Comparison of ENCODE assay signal across 18 mouse cellular contexts in the genomic region with DNA sequence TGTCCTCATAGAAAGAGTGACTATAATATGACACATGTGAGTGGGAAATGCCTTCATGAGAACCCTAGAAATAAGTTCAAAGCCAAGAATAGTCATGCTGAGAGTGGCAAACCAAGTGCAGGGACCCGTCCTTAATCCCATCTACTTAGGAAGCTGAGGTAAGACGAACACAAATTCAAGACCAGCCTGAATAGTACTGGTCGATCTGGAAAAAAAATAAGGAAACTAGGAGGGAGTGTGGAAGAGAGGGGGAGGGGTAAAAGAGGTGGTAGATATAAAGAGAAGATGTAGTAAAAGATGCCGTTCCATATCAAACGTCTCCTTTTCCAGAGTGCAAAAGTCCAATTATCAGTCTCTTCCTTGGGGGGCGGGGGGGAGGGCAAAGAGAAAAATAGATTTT.
"Had no signal": no experiment of that assay in that cellular context is flagged by ENCODE, and none has a peak within 500 bp of the region (broad histone marks: within the 10 kb centered on the region; RNA-seq: fewer than 3 reads in every experiment).

No protein-coding gene starts in this region.

- H3K36me3 ChIP-seq: heart, embryonic 10.5 days; heart, embryonic 12.5 days; intestine, embryonic 15.5 days; limb, embryonic 10.5 days; limb, embryonic 12.5 days; liver, embryonic 13.5 days; liver, embryonic 15.5 days had no signal

- H3K9ac ChIP-seq: heart, embryonic 12.5 days; hindbrain, embryonic 14.5 days; intestine, embryonic 15.5 days; limb, embryonic 12.5 days; liver, embryonic 13.5 days; liver, embryonic 15.5 days; liver, postnatal 0 days had no signal

- H3K4me1 ChIP-seq: heart, embryonic 10.5 days; heart, embryonic 12.5 days; intestine, embryonic 15.5 days; limb, embryonic 10.5 days; limb, embryonic 12.5 days; liver, embryonic 13.5 days; liver, embryonic 15.5 days had no signal

- H3K9me3 ChIP-seq: heart, embryonic 10.5 days; heart, embryonic 12.5 days; intestine, embryonic 15.5 days; limb, embryonic 10.5 days; limb, embryonic 12.5 days; liver, embryonic 13.5 days; liver, embryonic 15.5 days had no signal

- DNase-seq: gastrocnemius, adult 2 months; gastrocnemius, postnatal 10 days; gastrocnemius, postnatal 25 days; heart, postnatal 4 days; kidney, postnatal 4 days; liver; liver, postnatal 0 days had no signal

- ATAC-seq: intestine, embryonic 15.5 days had no signal

- H3K27ac ChIP-seq: gastrocnemius, adult 2 months; heart, embryonic 10.5 days; hindbrain, embryonic 14.5 days; intestine, embryonic 15.5 days; layer of hippocampus, adult 2 months; left cerebral cortex, adult 2 months; limb, embryonic 10.5 days; limb, embryonic 12.5 days; liver, embryonic 13.5 days; liver, embryonic 15.5 days had no signal

- H3K4me2 ChIP-seq: heart, embryonic 12.5 days; hindbrain, embryonic 14.5 days; intestine, embryonic 15.5 days; limb, embryonic 12.5 days; liver, embryonic 11.5 days; liver, embryonic 13.5 days; liver, embryonic 15.5 days had no signal

- H3K4me3 ChIP-seq: gastrocnemius, adult 2 months; heart, embryonic 10.5 days; heart, embryonic 12.5 days; intestine, embryonic 15.5 days; layer of hippocampus, adult 2 months; left cerebral cortex, adult 2 months; limb, embryonic 10.5 days; limb, embryonic 12.5 days; liver, embryonic 13.5 days; liver, embryonic 15.5 days had no signal

- H3K27me3 ChIP-seq: heart, embryonic 12.5 days; intestine, embryonic 15.5 days; limb, embryonic 12.5 days; liver, embryonic 13.5 days; liver, embryonic 15.5 days had no signal
